Mouse (Mus musculus) midbrain, embryonic 15.5 days (tissue): ENCODE data around the gene Clk1. TPM values are rescaled to one million over a fixed set of nuclear protein-coding genes. Genes with fewer than 3 reads are reported as not detected.
"Not testable (repeated sequence)": the region's sequence is repeated elsewhere in the genome, so short reads cannot be mapped to it uniquely, and the experiment has no call there.

Experiments used
- ATAC-seq: fragments of 200-750 bp; cut with Nextera tagmentation; replicated peaks from 2 replicates; pipeline ENCODE4 v1.8.0; 2017; ENCODE audit warnings: moderate TSS enrichment
- H3K27ac ChIP-seq: fragments of 300-500 bp; sonication (generic); 2 replicates; pipeline ENCODE4 v1.5.1; 2015; ENCODE audit warnings: mild to moderate bottlenecking, inconsistent platforms
- H3K27me3 ChIP-seq: fragments of 300-500 bp; sonication (generic); replicated peaks from 2 replicates; pipeline ENCODE4 v1.6.1; 2015; ENCODE audit warnings: inconsistent platforms
- H3K36me3 ChIP-seq: fragments of 300-500 bp; sonication (generic); replicated peaks from 2 replicates; pipeline ENCODE4 v1.6.1; 2015; ENCODE audit warnings: inconsistent platforms
- H3K4me1 ChIP-seq: fragments of 300-500 bp; sonication (generic); 2 replicates; pipeline ENCODE4 v1.6.1; 2015; ENCODE audit warnings: inconsistent platforms
- H3K4me2 ChIP-seq: fragments of 300-500 bp; sonication (generic); 2 replicates; pipeline ENCODE4 v1.6.1; 2015; ENCODE audit warnings: inconsistent platforms, mild to moderate bottlenecking, moderate library complexity
- H3K4me3 ChIP-seq: fragments of 300-500 bp; sonication (generic); 2 replicates; pipeline ENCODE4 v1.5.1; 2015; ENCODE audit warnings: mild to moderate bottlenecking, inconsistent platforms
- H3K9ac ChIP-seq: fragments of 300-500 bp; sonication (generic); 2 replicates; pipeline ENCODE4 v1.6.1; 2015; ENCODE audit warnings: mild to moderate bottlenecking, inconsistent platforms
- H3K9me3 ChIP-seq: fragments of 300-500 bp; sonication (generic); 2 replicates; pipeline ENCODE4 v1.6.1; 2016; ENCODE audit warnings: inconsistent platforms
- WGBS: fragments of 180-500 bp; shearing (Covaris S2); methylation state at CpG from one replicate; pipeline ENCODE4 v1.1.7; 2015; ENCODE audit warnings: mixed read lengths; 5-methylcytosine and 5-hydroxymethylcytosine counted together
- polyA plus RNA-seq: library from polyadenylated mRNA; unstranded; fragments of >200 nt; fragmentation: Nextera tagmentation; extraction: Ambion mirVana; gene quantifications from 2 replicates; pipeline ENCODE4 v1.2.1, GENCODE M21; 2015

Gene Clk1
- polyA plus RNA-seq, 1 experiment from 2014 or later, result 170 TPM

GRCm38 (mm10) chr1:58401396-58401795 is 22.5 kb downstream of the Clk1 start:
- Histone ChIP-seq H3K9ac (no peak overlapping the region), H3K4me3 (no peak overlapping the region), H3K27me3 (no peaks in the 10 kb centered on the region), H3K4me1 (no peaks in the 10 kb centered on the region), H3K36me3 (peaks cover 72% of the 10 kb centered on the region), H3K27ac (no peak overlapping the region), H3K4me2 (no peak overlapping the region), H3K9me3 (no peaks in the 10 kb centered on the region)
- ATAC-seq, result no peak
- whole genome bisulfite sequencing, result 92% methylated on average over 6 of the region's 6 CpGs

DNA sequence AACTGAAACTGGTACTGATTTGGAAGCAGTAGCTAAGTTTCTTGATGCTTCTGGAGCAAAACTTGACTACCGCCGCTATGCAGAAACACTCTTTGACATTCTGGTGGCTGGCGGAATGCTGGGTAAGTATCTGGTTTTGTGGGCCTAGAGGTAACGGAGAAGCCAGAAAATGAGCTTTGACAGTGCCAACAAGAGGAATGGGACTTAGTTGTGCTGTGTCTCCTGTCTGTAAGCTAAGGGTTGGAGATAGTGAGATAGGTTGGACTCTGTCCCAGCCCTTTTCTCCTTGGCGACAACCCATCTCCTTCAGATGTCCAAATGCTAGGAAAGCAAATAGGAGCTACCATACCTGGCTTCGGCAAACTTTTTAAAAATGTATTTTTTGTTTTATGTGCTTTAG is 26.1 kb downstream of the Clk1 start:
- Histone ChIP-seq H3K27ac (no peak overlapping the region), H3K4me2 (no peak overlapping the region), H3K27me3 (no peaks in the 10 kb centered on the region), H3K9ac (no peak overlapping the region), H3K9me3 (no peaks in the 10 kb centered on the region), H3K4me3 (no peak overlapping the region), H3K4me1 (peaks cover 14% of the 10 kb centered on the region), H3K36me3 (peaks cover 60% of the 10 kb centered on the region)
- whole genome bisulfite sequencing, result 94% methylated on average over 6 of the region's 6 CpGs
- ATAC-seq, result no peak

DNA sequence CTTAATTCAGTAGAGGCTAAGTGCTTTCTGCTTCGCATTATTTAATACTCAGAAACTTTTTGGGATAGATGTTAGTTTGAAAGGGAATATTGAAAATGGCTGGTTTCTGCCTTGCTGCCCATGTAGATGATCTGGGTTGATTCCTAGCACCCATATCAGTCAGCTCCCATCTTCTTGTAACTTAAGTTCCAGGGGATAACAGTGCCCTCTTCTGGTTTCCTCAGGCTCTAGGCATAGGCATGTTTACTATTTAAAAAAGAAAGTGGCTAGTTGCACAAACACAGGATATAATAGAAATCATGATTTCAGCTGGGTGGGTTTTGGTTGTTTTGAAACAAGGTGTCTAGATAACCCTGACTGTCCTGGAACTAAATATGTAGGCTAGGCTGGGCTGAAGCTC is 27.7 kb downstream of the Clk1 start:
- H3K36me3 ChIP-seq, result peaks cover 47% of the 10 kb centered on the region

GRCm38 (mm10) chr1:58395341-58395740 is 28.5 kb downstream of the Clk1 start:
- no peak overlapping the region for H3K9ac ChIP-seq
- no peaks in the 10 kb centered on the region for H3K9me3 ChIP-seq
- H3K27me3 ChIP-seq, result no peaks in the 10 kb centered on the region
- no peak for ATAC-seq
- 95% methylated on average over 3 of the region's 3 CpGs for WGBS
- H3K4me2 ChIP-seq, result no peak overlapping the region
- no peak overlapping the region for H3K4me3 ChIP-seq
- peaks cover 39% of the 10 kb centered on the region for H3K36me3 ChIP-seq
- peaks cover 23% of the 10 kb centered on the region for H3K4me1 ChIP-seq
- H3K27ac ChIP-seq, result no peak overlapping the region

More for the DNA sequence above, 27.7 kb downstream of the Clk1 start:
- WGBS, result 100% methylated on average over 1 of the region's 1 CpGs
- H3K4me1 ChIP-seq, result peaks cover 21% of the 10 kb centered on the region
- no peak overlapping the region for H3K4me2 ChIP-seq
- no peak overlapping the region for H3K9ac ChIP-seq
- H3K27ac ChIP-seq, result no peak overlapping the region
- no peak for ATAC-seq
- H3K27me3 ChIP-seq, result no peaks in the 10 kb centered on the region
- no peak overlapping the region for H3K4me3 ChIP-seq
- H3K9me3 ChIP-seq, result no peaks in the 10 kb centered on the region

GRCm38 (mm10) chr1:58393284-58394195 is 30.3 kb downstream of the Clk1 start:
- Histone ChIP-seq H3K36me3 (peaks cover 23% of the 10 kb centered on the region), H3K4me3 (peak overlapping the region; percentile 92), H3K9ac (peak overlapping the region; percentile 92), H3K27ac (peak overlapping the region; percentile 99), H3K4me2 (peak overlapping the region; percentile 74), H3K4me1 (peaks cover 23% of the 10 kb centered on the region), H3K27me3 (no peaks in the 10 kb centered on the region), H3K9me3 (no peaks in the 10 kb centered on the region)
- ATAC-seq, result peak; percentile 77
- 1% methylated on average over 81 of the region's 90 CpGs for WGBS

GRCm38 (mm10) chr1:58392652-58393283 is 31.1 kb downstream of the Clk1 start, which contains the start of gene Bzw1:
Bzw1 (plus strand) TSS chr1:58392898.
- H3K27ac ChIP-seq, result peak within 1 kb of the TSS; percentile 99
- H3K4me2 ChIP-seq, result peak within 1 kb of the TSS; percentile 74
- 0% methylated on average over 56 of the region's 61 CpGs for WGBS
- peak; percentile 98 for ATAC-seq
- H3K9ac ChIP-seq, result peak within 1 kb of the TSS; percentile 92
- peak within 1 kb of the TSS; percentile 92 for H3K4me3 ChIP-seq
- H3K4me1 ChIP-seq, result peaks cover 23% of the 10 kb centered on the region
- H3K36me3 ChIP-seq, result peaks cover 17% of the 10 kb centered on the region
- no peaks in the 10 kb centered on the region for H3K27me3 ChIP-seq
- no peaks in the 10 kb centered on the region for H3K9me3 ChIP-seq

DNA sequence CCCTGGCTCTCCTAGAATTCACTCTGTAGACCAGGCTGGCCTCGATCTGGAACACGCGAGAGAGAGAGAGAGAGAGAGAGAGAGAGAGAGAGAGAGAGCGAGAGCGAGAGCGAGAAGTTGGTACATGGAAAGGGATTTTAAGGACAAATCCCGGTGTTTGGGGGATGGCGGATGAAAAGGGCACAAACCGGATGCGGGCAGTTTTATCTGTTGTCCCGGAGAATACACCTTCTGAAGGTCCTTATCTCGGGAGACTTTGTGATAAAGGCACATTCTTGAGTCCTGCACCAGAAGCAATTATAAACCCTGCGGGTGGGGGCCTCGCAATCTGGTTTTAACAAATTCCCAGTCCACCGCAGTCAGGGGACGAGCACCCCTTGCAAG is 31.6 kb downstream of the Clk1 start:
- no peaks in the 10 kb centered on the region for H3K27me3 ChIP-seq
- H3K4me1 ChIP-seq, result peaks cover 23% of the 10 kb centered on the region
- H3K36me3 ChIP-seq, result peaks cover 12% of the 10 kb centered on the region
- H3K9me3 ChIP-seq, result no peaks in the 10 kb centered on the region
- ATAC-seq, result peak; percentile 31
- WGBS, result 0% methylated on average over 16 of the region's 16 CpGs
- H3K4me3 ChIP-seq, result peak overlapping the region; percentile 92
- peak overlapping the region; percentile 92 for H3K9ac ChIP-seq
- peak overlapping the region; percentile 55 for H3K4me2 ChIP-seq
- H3K27ac ChIP-seq, result peak overlapping the region; percentile 99

GRCm38 (mm10) chr1:58391421-58392267 is 32.2 kb downstream of the Clk1 start:
- H3K36me3 ChIP-seq, result peaks cover 11% of the 10 kb centered on the region
- 45% methylated on average over 19 of the region's 19 CpGs for WGBS

DNA sequence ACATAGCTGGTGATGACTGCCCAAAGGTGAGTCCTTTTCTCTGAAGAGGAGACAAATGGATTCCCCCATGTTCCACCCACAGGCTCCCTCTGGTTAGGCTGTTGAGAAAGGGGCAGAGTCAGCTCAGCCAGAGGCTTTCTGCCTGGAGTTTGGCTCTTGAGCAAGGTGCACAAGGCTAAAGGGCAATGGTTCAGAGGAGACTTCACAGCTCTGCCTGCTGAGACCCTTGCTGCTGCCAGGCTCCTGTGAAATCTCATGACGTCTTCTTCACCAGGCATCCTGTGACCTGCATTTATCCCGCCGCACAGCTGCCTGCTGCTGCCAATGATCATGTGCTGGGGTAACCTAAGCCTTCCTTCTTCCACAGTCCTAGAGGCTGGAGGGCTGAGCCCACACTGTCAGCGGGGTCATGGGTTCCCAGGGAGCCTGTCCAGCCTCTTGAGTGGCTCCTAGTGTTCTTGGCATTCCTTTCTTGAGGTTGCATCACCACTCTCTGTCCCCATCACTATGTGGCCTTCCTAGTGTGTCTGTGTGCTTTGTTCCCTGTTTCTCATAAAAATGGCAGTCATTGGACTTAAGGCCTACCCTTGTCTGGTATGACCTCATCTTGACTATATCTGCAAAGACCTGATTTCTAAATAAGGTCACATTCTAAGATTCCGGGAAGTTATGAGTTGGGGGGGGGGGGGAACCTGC is 41.1 kb downstream of the Clk1 start:
- Histone ChIP-seq H3K27me3 (no peaks in the 10 kb centered on the region), H3K9ac (no peak overlapping the region), H3K9me3 (no peaks in the 10 kb centered on the region), H3K4me1 (no peaks in the 10 kb centered on the region), H3K36me3 (no peaks in the 10 kb centered on the region), H3K27ac (no peak overlapping the region), H3K4me2 (no peak overlapping the region), H3K4me3 (no peak overlapping the region)
- 76% methylated on average over 5 of the region's 5 CpGs for WGBS
- ATAC-seq, result no peak

More at GRCm38 (mm10) chr1:58391421-58392267, 32.2 kb downstream of the Clk1 start:
- no peak for ATAC-seq
- Histone ChIP-seq H3K27ac (peak overlapping the region; percentile 99), H3K4me3 (peak overlapping the region; percentile 92), H3K9me3 (no peaks in the 10 kb centered on the region), H3K9ac (peak overlapping the region; percentile 92), H3K27me3 (no peaks in the 10 kb centered on the region), H3K4me2 (peak overlapping the region; percentile 55), H3K4me1 (peaks cover 23% of the 10 kb centered on the region)

GRCm38 (mm10) chr1:58375574-58376147 is 48.2 kb downstream of the Clk1 start:
- Histone ChIP-seq H3K4me2 (no peak overlapping the region), H3K9ac (no peak overlapping the region), H3K4me1 (no peaks in the 10 kb centered on the region), H3K36me3 (no peaks in the 10 kb centered on the region), H3K4me3 (no peak overlapping the region), H3K27ac (no peak overlapping the region), H3K9me3 (no peaks in the 10 kb centered on the region), H3K27me3 (no peaks in the 10 kb centered on the region)
- 75% methylated on average over 3 of the region's 3 CpGs for WGBS
- no peak for ATAC-seq

GRCm38 (mm10) chr1:58374266-58374665 is 49.6 kb downstream of the Clk1 start:
- not testable (repeated sequence) for H3K4me2 ChIP-seq, H3K4me3 ChIP-seq, H3K9ac ChIP-seq, H3K36me3 ChIP-seq, H3K27me3 ChIP-seq, H3K4me1 ChIP-seq, H3K27ac ChIP-seq, ATAC-seq, H3K9me3 ChIP-seq
- 85% methylated on average over 2 of the region's 2 CpGs for WGBS
